Mouse (Mus musculus) mouse trophoblast stem cell (cell line): ENCODE measurements around the gene Tuba8.

Experiments
- in situ Hi-C, 2 experiments: fragments of 300-500 bp; cut with MseI, MboI; formaldehyde crosslinking; loops; 2 replicates in 1 of 2; 3 replicates in 1 of 2; pipeline ENCODE4 v1.15.1; 2025

Gene Tuba8

GRCm38 (mm10) chr6:121210149-121210925, at the start of gene Tuba8:
TSS of gene Tuba8 (plus strand) at chr6:121210696.
- in situ Hi-C loops, result no loop called here

- in situ Hi-C loops, result no loop called here
Observed at GRCm38 (mm10) chr6:121162616-121163015, 47.9 kb upstream of the Tuba8 start.

DNA sequence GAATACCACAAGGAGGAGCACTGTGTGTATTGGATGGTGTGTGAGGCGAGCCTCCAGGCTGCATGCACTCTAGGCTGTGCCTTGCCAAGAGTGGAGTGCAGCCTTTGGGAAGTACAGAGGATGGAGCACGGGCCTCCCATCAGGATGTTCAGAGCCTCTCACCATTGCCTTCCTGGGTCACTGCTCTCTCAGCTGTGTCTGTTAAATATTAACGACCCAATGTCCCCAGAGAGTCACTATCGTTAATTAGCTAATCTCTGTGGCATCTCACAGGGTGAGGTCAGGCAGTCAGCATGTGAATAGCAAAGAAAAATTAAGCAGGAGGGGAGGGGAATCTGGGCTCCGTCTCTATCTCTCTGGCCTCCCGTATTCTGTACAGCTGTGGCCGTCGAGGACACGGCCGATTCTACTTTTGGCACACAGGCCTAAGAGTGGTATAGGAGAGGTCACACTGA, 44.4 kb upstream of the Tuba8 start:
- in situ Hi-C loops, result no loop called here

DNA sequence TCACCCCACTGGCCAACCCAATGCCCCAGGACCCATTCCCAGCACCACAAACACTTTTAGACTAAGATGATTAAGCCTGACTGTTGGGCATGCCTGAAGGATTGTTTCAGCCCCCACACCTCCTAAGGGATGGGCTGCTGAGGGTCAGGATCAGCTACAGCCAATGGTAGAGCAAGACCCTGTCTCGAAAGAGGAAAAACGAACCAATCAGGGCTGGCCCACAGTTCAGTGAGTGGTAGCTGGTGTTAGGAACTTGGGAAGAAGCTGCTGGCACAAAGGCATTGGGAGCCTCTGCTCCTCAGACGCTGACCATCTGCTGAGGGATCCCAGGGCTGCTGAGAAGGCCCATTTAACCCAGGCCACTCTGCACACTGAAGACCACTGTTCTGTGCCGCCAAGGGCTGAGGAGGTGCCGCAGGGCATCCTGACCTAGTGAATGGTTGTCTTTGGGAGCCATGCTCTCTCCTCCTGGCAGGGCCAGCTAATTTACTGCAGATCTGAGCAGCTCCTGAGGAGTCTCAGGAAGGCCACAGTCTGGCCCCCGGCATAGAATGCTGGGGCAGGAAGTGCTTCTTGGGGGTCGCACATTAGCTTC, 43.0 kb upstream of the Tuba8 start:
- in situ Hi-C loops, result no loop called here

GRCm38 (mm10) chr6:121171102-121171501, 39.4 kb upstream of the Tuba8 start:
- in situ Hi-C loops, result loop anchor here (5.0 to 10.0 kb wide), 2 partner anchors 34 to 196 kb away; no protein-coding TSS in a partner anchor

GRCm38 (mm10) chr6:121173471-121173870, 37.0 kb upstream of the Tuba8 start:
- in situ Hi-C loops, result loop anchor here (5.0 to 10.0 kb wide), 2 partner anchors 36 to 199 kb away; no protein-coding TSS in a partner anchor

GRCm38 (mm10) chr6:121174761-121175160, 35.7 kb upstream of the Tuba8 start:
- in situ Hi-C loops, result loop anchor here (5.0 to 10.0 kb wide), 3 partner anchors 37 to 200 kb away; partner anchors contain the start of gene Mical3 (in 1 of the 2)

GRCm38 (mm10) chr6:121176011-121176730, 34.3 kb upstream of the Tuba8 start:
- in situ Hi-C loops, result loop anchor here in 1 of 2 experiments (5.0 to 10.0 kb wide), 2 partner anchors 44 to 201 kb away; partner anchors contain the start of gene Mical3

DNA sequence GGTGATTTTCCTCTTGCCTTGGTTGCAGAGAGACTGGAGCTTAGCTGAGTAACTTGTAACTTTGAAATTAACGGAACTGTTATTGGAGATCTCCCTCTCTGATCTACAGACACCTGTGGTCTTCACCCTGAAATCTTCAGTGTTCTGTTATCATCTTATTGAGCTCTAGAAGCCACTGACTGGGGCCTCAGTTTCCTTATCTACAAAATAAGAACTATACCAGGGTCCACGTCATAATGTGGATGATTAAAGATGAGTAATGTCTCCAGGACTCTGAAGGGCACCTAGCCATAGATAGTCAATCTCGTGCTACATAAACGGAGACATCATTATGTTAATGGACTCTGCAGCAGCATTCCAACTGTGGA, 33.8 kb upstream of the Tuba8 start:
- in situ Hi-C loops, result loop anchor here in 1 of 2 experiments (5.0 to 10.0 kb wide), 2 partner anchors 44 to 202 kb away; partner anchors contain the start of gene Mical3

- in situ Hi-C loops, result loop anchor here in 1 of 2 experiments (5.0 to 10.0 kb wide), 2 partner anchors 45 to 202 kb away; partner anchors contain the start of gene Mical3
Observed at GRCm38 (mm10) chr6:121177118-121177708, 33.3 kb upstream of the Tuba8 start.

GRCm38 (mm10) chr6:121178700-121179358, 31.7 kb upstream of the Tuba8 start:
- in situ Hi-C loops, result loop anchor here in 1 of 2 experiments (5.0 to 10.0 kb wide), 2 partner anchors 47 to 204 kb away; partner anchors contain the start of gene Mical3

GRCm38 (mm10) chr6:121179846-121180245, 30.6 kb upstream of the Tuba8 start:
- in situ Hi-C loops, result loop anchor here in 1 of 2 experiments (5.0 to 10.0 kb wide), 2 partner anchors 48 to 205 kb away; partner anchors contain the start of gene Mical3

GRCm38 (mm10) chr6:121183414-121184173, 26.9 kb upstream of the Tuba8 start, which contains the start of gene Pex26:
TSS of gene Pex26 (plus strand) at chr6:121183667.
- in situ Hi-C loops, result no loop called here

DNA sequence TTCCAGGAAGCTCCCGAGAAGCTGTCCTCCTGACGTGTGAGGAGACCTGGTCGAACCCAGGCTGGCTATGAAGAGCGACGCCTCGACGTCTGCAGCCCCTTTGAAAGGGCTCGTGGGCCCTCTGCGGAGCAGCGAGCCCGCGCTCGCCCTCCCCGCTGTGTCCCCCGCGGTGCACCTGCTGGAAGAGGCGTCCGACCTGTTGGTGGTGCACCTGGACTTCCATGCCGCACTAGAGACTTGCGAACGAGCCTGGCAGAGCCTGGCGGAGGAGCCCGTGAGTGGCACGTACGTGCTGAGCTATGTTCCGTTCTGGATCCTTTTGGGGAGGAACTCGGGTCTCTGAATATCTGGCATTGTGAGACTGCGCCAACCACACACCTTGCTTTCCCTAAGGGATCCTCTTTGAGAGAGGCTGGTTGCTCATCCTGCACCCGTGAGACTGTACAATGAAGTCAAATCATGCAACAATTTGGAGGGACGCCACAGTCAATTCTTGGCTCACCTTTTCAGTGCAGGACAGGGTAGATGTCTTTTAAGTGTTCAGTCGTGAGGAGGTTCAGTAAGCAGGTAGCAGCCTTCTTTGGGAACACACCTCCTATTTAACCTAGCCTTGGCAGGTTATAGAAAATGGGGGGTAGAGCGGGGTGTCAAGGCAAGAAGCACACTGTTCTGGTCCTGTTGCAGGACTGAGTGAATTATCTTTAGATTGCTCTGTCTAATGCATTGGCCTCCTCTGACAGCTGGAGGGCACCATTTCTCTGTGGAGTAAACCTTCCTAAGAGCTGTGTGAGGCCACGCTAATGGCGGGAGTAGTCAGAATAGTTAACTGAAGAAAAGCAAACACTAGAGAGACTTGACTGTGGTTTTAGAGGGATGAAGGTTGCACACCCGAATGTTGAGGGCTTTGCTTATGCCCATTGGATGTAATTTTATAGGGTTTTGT, 26.0 kb upstream of the Tuba8 start:
- in situ Hi-C loops, result no loop called here

GRCm38 (mm10) chr6:121185232-121185631, 25.3 kb upstream of the Tuba8 start:
- in situ Hi-C loops, result no loop called here

GRCm38 (mm10) chr6:121191261-121192009, 19.1 kb upstream of the Tuba8 start:
- in situ Hi-C loops, result no loop called here

GRCm38 (mm10) chr6:121194061-121194955, 16.2 kb upstream of the Tuba8 start:
- in situ Hi-C loops, result no loop called here
